Mouse (Mus musculus) myocyte (in vitro differentiated cells): ENCODE measurements around the gene Inhbb.

ENCODE experiments used
- CEBPB ChIP-seq: IDR thresholded peaks from 2 replicates; pipeline ENCODE4 v1.6.1; 2011; ENCODE audit warnings: mild to moderate bottlenecking, moderate library complexity; ENCODE audit not compliant: poor library complexity, insufficient read depth, severe bottlenecking
- E2F4 ChIP-seq: IDR thresholded peaks from one replicate; pipeline ENCODE4 v1.6.1; 2011; ENCODE audit warnings: mild to moderate bottlenecking, control low read depth, moderate library complexity; ENCODE audit not compliant: insufficient read depth
- MAX ChIP-seq: IDR thresholded peaks from one replicate; pipeline ENCODE4 v1.6.1; 2011; ENCODE audit warnings: low read depth, mild to moderate bottlenecking, control low read depth
- MYOD1 ChIP-seq, 3 experiments: IDR thresholded peaks; one replicate each; pipeline ENCODE4 v1.6.1; 2011; ENCODE audit warnings: control low read depth in 2 of 3, low read depth in 2 of 3, mild to moderate bottlenecking in 2 of 3, moderate library complexity in 1 of 3; ENCODE audit not compliant: insufficient read length in 2 of 3, control insufficient read depth in 1 of 3
- MYOG ChIP-seq, 3 experiments: IDR thresholded peaks; one replicate each; pipeline ENCODE4 v1.6.1; 2011; ENCODE audit warnings: control low read depth in 2 of 3, low read depth in 2 of 3, mild to moderate bottlenecking in 2 of 3; ENCODE audit not compliant: insufficient read length in 2 of 3, control insufficient read depth in 1 of 3, insufficient read depth in 1 of 3
- POLR2A ChIP-seq: IDR thresholded peaks from one replicate; pipeline ENCODE4 v1.6.1; 2011; ENCODE audit warnings: low read depth, mild to moderate bottlenecking, control low read depth, moderate library complexity; ENCODE audit not compliant: insufficient read length
- POLR2AphosphoS2 ChIP-seq: IDR thresholded peaks from one replicate; pipeline ENCODE4 v1.6.1; 2011; ENCODE audit warnings: low read depth, control low read depth; ENCODE audit not compliant: insufficient read length
- REST ChIP-seq: IDR thresholded peaks from one replicate; pipeline ENCODE4 v1.6.1; 2011; ENCODE audit warnings: mild to moderate bottlenecking, control low read depth, moderate library complexity; ENCODE audit not compliant: insufficient read depth, insufficient read length
- SRF ChIP-seq: IDR thresholded peaks from one replicate; pipeline ENCODE4 v1.6.1; 2011; ENCODE audit warnings: low read depth; ENCODE audit not compliant: control insufficient read depth, insufficient read length
- TCF12 ChIP-seq: IDR thresholded peaks from one replicate; pipeline ENCODE4 v1.6.1; 2011; ENCODE audit warnings: mild to moderate bottlenecking, control low read depth; ENCODE audit not compliant: poor library complexity, insufficient read depth, severe bottlenecking
- TCF3 ChIP-seq: IDR thresholded peaks from one replicate; pipeline ENCODE4 v1.6.1; 2011; ENCODE audit warnings: low read depth, control low read depth; ENCODE audit not compliant: insufficient read length
- USF1 ChIP-seq: IDR thresholded peaks from one replicate; pipeline ENCODE4 v1.6.1; 2011; ENCODE audit warnings: low read depth, mild to moderate bottlenecking, control low read depth, moderate library complexity

GRCm38 (mm10) chr1:119442901-119443300, 20.9 kb upstream of the Inhbb start:
- no peak for TF ChIP-seq E2F4
- no peak for TF ChIP-seq POLR2A
- TF ChIP-seq TCF3, result no peak
- TF ChIP-seq USF1, result no peak
- no peak for TF ChIP-seq MYOG (IDR thresholded peaks at IDR 0.05; ENCODE audit: control insufficient read depth in 1 of 3, insufficient read depth in 1 of 3, insufficient read length in 2 of 3, low read depth in 2 of 3)
- no peak for TF ChIP-seq MAX
- no peak for TF ChIP-seq POLR2AphosphoS2
- no peak for TF ChIP-seq TCF12
- no peak for TF ChIP-seq REST
- TF ChIP-seq MYOD1 (IDR thresholded peaks at IDR 0.05; ENCODE audit: control insufficient read depth in 1 of 3, insufficient read length in 2 of 3, low read depth in 2 of 3), result no peak
- no peak for TF ChIP-seq SRF
- no peak for TF ChIP-seq CEBPB
